Mouse (Mus musculus): ENCODE results near the gene Cpb2. TPM values are rescaled to one million over a fixed set of nuclear protein-coding genes. Genes with fewer than 3 reads are reported as not detected.

Gene Cpb2
- not detected for polyA plus RNA-seq (2017; shearing (Covaris generic))

DNA sequence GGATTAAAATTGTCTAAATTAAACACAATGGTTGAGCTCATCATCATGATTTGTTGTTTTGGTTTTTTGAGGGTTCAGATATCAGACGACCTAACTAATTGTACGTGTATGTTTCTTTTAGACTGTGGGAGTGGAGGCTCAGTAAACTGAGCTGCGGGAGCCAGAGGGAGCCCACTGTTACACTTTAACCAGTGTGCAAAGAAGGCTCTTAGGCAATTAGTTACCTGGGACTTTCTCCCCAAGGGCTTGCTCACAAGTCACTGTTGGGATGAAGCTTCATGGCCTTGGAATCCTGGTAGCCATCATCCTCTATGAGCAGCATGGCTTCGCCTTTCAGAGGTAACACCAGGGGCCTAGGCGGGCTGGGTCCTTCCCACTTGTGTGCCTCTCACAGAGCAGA is at the start of gene Cpb2:
Gene Cpb2 (plus strand): TSS at position 201 of the 400 bp plus-strand sequence.

DNA sequence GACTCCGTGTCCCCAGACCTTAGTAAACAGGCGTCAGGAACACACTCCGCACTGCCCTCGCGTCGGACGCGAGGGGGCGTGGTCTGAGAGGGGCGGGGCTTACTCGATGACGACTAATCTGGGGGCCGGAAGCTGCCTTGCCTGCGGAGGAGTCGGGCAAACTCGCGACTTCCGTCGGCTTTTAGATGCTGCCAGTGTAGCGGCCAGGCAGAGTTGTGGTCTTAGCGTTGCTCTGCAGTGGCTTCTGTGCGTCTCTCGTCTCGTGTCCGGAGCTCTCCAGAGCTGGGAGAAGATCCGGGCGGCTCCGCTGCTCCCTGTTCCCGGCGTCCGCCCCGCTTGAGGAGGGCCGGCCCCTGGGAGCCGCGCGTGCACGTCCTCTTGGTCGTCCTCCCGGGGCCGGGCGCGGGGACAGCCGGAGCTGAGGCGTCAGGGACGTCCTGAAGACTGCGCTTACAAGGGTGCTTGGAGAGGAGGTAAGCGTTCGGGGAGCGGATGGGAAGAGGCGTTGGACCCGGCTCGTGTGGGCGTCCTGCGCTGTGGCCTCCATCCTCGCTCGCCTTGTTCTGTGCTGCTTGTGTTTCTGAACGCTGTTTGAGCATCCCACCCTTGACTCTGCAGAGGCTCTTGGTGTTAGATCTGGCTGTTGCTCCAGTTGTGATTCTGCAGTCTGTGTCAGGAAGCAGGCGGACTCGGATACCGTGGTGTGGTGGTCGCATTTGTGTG is 42.3 kb downstream of the Cpb2 start, which contains the start of gene Zc3h13:
Gene Zc3h13 (plus strand): TSS at position 181 of the 723 bp plus-strand sequence.

Other genes starting within 250 kb of the Cpb2 start
- gene Rubcnl, start 226.3 kb upstream of the Cpb2 start, polyA plus RNA-seq (2017; shearing (Covaris generic)): 1 to 10 TPM in 1 of 2 experiments, under 1 TPM in 1; 0.80 to 1.0 TPM
- under 1 TPM in 1 of 2 experiments, not detected in 1; 0.14 TPM for gene Lrrc63, start 111.4 kb upstream of the Cpb2 start, polyA plus RNA-seq (2017; shearing (Covaris generic))
- 1,000 to 10,000 TPM in 1 of 2 experiments, 100 to 1,000 TPM in 1; 793 to 1,561 TPM for gene Lcp1, start 111.2 kb upstream of the Cpb2 start, polyA plus RNA-seq (2017; shearing (Covaris generic))
- gene Zc3h13, start 42.1 kb downstream of the Cpb2 start, polyA plus RNA-seq (2017; shearing (Covaris generic)): 10 to 100 TPM; 31.1 to 33.5 TPM
- gene Siah3, start 213.7 kb downstream of the Cpb2 start, polyA plus RNA-seq (2017; shearing (Covaris generic)): under 1 TPM; 0.16 to 0.28 TPM

All from activated CD4-positive, CD25-positive, alpha-beta regulatory T cell (primary cell).